Mouse (Mus musculus): Measurements from ENCODE around the gene Fbxl16. TPM values are rescaled to one million over a fixed set of nuclear protein-coding genes. Genes with fewer than 3 reads are reported as not detected.
A peak's percentile ranks its signal among the peaks of the same experiment; 100 is the strongest.

Gene Fbxl16
- total RNA-seq (2021), result 100 to 1,000 TPM; 414 to 418 TPM
- long read RNA-seq, experiment 1, transcript Fbxl16-203 (5 exons, 2,757 nt), result minor isoform, 17 of 284 reads
- long read RNA-seq, experiment 1, transcript Fbxl16-201 (6 exons, 3,489 nt), result major isoform, 161 of 284 reads
- long read RNA-seq, experiment 1, partial matches to known transcripts, result 13 of 284 reads
- long read RNA-seq, experiment 1, other reads (novel, unspliced or antisense), result 92 of 284 reads
- long read RNA-seq, experiment 2, transcript Fbxl16-203 (5 exons, 2,757 nt), result minor isoform, 12 of 354 reads
- long read RNA-seq, experiment 2, transcript Fbxl16-201 (6 exons, 3,489 nt), result major isoform, 206 of 354 reads
- long read RNA-seq, experiment 2, partial matches to known transcripts, result 7 of 354 reads
- long read RNA-seq, experiment 2, other reads (novel, unspliced or antisense), result 129 of 354 reads

- DNase-seq (ENCODE audit: low spot score in 2 of 2), result peak; percentile 86 to 93
These were observed at the start of gene Fbxl16 for GRCm38 (mm10) chr17:25808789-25809605. Gene Fbxl16, plus strand, starts transcription at chr17:25809085.

GRCm38 (mm10) chr17:25760148-25760547 lies 48.7 kb upstream of the Fbxl16 start:
- DNase-seq (ENCODE audit: low spot score in 2 of 2), result no peak

GRCm38 (mm10) chr17:25761561-25761970 lies 47.3 kb upstream of the Fbxl16 start:
- DNase-seq (ENCODE audit: low spot score in 2 of 2), result peak; percentile 41 to 72

- DNase-seq (ENCODE audit: low spot score in 2 of 2), result no peak
These were observed 46.3 kb upstream of the Fbxl16 start for GRCm38 (mm10) chr17:25762591-25762990.

GRCm38 (mm10) chr17:25765886-25766285 lies 43.0 kb upstream of the Fbxl16 start:
- no peak for DNase-seq (ENCODE audit: low spot score in 2 of 2)

DNA sequence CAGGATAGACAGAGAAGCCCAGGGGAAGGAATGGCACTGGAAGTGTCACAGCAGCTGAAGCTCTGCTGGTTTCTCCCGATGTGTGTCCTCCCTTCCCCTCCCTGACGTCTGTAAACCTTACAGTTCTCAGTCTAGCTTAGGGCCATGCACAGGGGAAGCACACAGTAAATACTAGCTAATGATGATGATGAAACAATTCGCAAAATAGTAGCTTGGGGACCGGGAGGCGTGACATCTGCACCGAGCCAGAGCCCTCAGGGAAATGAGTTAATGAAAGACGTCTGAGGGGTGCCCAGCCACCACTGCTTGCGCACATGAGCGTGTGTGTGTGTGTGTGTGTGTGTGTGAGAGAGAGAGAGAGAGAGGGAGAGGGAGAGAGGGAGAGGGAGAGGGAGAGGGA lies 39.6 kb upstream of the Fbxl16 start:
- no peak for DNase-seq (ENCODE audit: low spot score in 2 of 2)

- peak; percentile 98 to 99 for DNase-seq (ENCODE audit: low spot score in 2 of 2)
These were observed 35.2 kb upstream of the Fbxl16 start, which contains the start of gene Narfl for GRCm38 (mm10) chr17:25773549-25774120. Gene Narfl, plus strand, starts transcription at chr17:25773776.

GRCm38 (mm10) chr17:25775318-25776062 lies 33.4 kb upstream of the Fbxl16 start:
- no peak for DNase-seq (ENCODE audit: low spot score in 2 of 2)

GRCm38 (mm10) chr17:25777948-25778347 lies 30.9 kb upstream of the Fbxl16 start:
- no peak for DNase-seq (ENCODE audit: low spot score in 2 of 2)

- no peak for DNase-seq (ENCODE audit: low spot score in 2 of 2)
These were observed 27.5 kb upstream of the Fbxl16 start for GRCm38 (mm10) chr17:25781339-25781738.

- DNase-seq (ENCODE audit: low spot score in 2 of 2), result no peak
These were observed 25.8 kb upstream of the Fbxl16 start for GRCm38 (mm10) chr17:25783086-25783485.

- no peak for DNase-seq (ENCODE audit: low spot score in 2 of 2)
These were observed 24.9 kb upstream of the Fbxl16 start for GRCm38 (mm10) chr17:25783861-25784574.

DNA sequence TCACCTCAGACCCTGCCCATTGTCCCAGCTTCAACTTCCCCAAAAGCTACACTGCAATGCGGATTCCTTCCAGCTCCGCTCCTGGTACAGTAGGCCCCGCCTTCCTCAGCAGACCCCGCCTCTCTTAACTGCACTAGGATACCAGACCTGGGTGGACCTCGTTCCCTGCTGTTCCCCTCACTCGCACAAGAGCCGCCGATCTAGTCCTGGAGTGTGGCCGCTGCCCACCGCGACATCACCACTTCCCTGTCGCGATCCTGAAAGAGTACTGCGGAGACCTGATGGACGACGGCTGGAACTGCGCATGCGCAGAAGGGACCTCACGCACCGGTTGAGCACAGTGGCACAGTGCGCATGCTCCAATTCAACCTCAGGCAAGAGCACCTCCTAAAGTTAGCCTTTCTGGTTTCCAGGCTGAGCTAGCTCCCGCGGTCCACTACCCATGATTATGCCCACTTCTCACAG lies 23.6 kb upstream of the Fbxl16 start, which contains the start of gene Haghl:
TSS of gene Haghl (minus strand) at position 393 of the 465 bp plus-strand sequence.
- DNase-seq (ENCODE audit: low spot score in 2 of 2), result peak; percentile 98 to 99

GRCm38 (mm10) chr17:25786280-25786679 lies 22.6 kb upstream of the Fbxl16 start, which contains the start of gene Ccdc78:
Gene Ccdc78, plus strand, starts transcription at chr17:25786580.
- no peak for DNase-seq (ENCODE audit: low spot score in 2 of 2)

- DNase-seq (ENCODE audit: low spot score in 2 of 2), result no peak
These were observed 21.9 kb upstream of the Fbxl16 start for GRCm38 (mm10) chr17:25786781-25787504.

GRCm38 (mm10) chr17:25791320-25791842 lies 17.5 kb upstream of the Fbxl16 start:
- no peak for DNase-seq (ENCODE audit: low spot score in 2 of 2)

- peak; percentile 86 to 89 for DNase-seq (ENCODE audit: low spot score in 2 of 2)
These were observed 16.9 kb upstream of the Fbxl16 start for GRCm38 (mm10) chr17:25791843-25792527.

DNA sequence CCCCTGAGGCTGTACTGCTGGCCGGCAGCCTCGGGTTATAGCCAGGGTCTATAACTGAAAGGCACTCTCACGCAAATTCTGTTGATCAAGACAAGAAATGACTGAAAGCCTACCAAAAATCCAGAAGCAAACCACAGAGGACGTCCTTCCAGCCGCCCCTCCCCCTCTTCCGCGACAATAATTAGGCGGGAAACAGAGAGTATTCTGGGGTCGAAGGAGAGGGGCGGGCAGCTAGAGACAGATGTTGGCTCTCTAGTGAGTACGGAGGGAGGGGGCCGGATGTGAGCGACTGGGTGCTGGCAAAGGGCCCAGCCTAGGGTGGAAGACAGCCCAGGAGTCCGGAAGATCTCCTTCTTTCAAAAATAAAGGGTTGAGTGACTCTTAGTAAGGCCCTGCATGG lies 16.3 kb upstream of the Fbxl16 start, which contains the start of gene Fam173a:
TSS of gene Fam173a (minus strand) at position 287 of the 400 bp plus-strand sequence.
- DNase-seq (ENCODE audit: low spot score in 2 of 2), result peak; percentile 66 to 73
